Mouse (Mus musculus) bone marrow macrophage, adult 2 months (primary cell): ENCODE measurements at regions not wholly inside any gene's neighbourhood (a gene's known extent, or its start where the extent isn't known, plus 50 kb on each side); places are given as distances from the start of the nearest gene placed in this dataset.

Source experiments
- CTCF ChIP-seq: IDR thresholded peaks from 2 replicates; pipeline ENCODE4 v1.5.1; 2012; ENCODE audit warnings: low read depth, mild to moderate bottlenecking, low read length, moderate library complexity
- POLR2A ChIP-seq: IDR thresholded peaks from 2 replicates; pipeline ENCODE4 v1.6.1; 2012; ENCODE audit warnings: mild to moderate bottlenecking, low read depth, low read length, borderline replicate concordance

GRCm38 (mm10) chr1:83701696-83702404, 293.9 kb upstream of the Sphkap start:
- TF ChIP-seq CTCF (no peak), POLR2A (no peak)
